Mouse (Mus musculus): ENCODE measurements around the gene Nrxn3.

- TF ChIP-seq CTCF (IDR thresholded peaks at IDR 0.05; ENCODE audit: low read depth, low read length) = no peak
- no peak for TF ChIP-seq POLR2A (IDR thresholded peaks at IDR 0.05; ENCODE audit: borderline replicate concordance, low read depth, low read length)
Measured at GRCm38 (mm10) chr12:88976621-88977020, 253.9 kb downstream of the Nrxn3 start.
